Mouse (Mus musculus): ENCODE results near the gene Phospho1. TPM values are rescaled to one million over a fixed set of nuclear protein-coding genes. Genes with fewer than 3 reads are reported as not detected.
A peak's percentile ranks its signal among the peaks of the same experiment; 100 is the strongest.

Phospho1 gene
- polyA plus RNA-seq, 2 experiments, result 2.5 to 35.5 TPM

DNA sequence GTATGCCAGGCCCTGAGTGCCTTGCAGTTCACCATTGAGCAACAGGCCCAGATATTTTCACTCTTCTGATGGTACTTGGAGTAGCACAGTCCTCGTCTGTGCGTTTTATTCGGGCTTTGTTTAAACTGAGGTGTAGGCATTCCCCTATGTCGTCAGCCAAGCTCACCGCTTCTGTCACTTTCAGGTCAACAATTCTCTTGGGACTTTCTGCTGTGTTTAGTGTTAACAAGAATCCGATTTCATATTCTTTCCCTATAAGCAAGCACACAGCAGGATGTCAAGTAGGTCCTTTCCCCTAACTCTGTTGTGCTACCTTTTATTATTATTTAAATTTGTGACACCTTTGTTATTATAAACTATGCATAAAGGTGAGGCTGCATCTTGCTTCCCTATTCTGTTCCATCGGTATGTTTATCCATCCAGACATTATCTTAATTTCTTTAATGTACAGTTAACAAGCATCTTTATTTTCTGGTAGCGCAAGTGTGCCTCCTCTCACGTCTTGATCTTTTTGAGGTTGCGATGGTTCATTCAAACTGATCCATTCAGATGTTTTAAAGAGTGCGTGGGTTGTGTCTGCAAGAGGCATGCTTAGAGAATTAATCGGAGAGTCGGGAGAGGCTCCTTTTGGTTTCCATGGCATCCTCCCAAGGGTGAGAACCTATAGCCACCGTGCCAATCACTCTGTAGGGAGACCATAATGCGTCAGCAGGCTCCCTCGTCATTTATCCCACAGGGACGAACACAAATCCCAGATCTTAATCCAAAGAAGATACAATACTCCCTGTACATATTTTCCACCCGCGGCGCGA is 33.6 kb downstream of the Phospho1 start:
- Histone ChIP-seq H3K9ac (ENCODE audit: low read depth, low read length, severe bottlenecking) (peak overlapping the region; percentile 59), H3K27ac (replicated peaks; ENCODE audit: low read depth, low read length) (peak overlapping the region; percentile 71), H3K27me3 (ENCODE audit: control insufficient read depth, insufficient read depth, low read length) (no peaks in the 10 kb centered on the region), H3K36me3 (ENCODE audit: control insufficient read depth, insufficient read depth, low read length) (no peaks in the 10 kb centered on the region), H3K4me1 (ENCODE audit: control insufficient read depth, insufficient read depth, low read length) (peaks cover 6% of the 10 kb centered on the region; the same call in 1 of the 2 replicates), H3K9me3 (ENCODE audit: control insufficient read depth, low read length) (no peaks in the 10 kb centered on the region), H3K4me3 (replicated peaks; ENCODE audit: low read length) (peak overlapping the region; percentile 80), H3K4me2 (replicated peaks; ENCODE audit: low read depth, low read length, severe bottlenecking) (peak overlapping the region; percentile 56)
- DNase-seq (ENCODE audit: low spot score) (peak; percentile 40), ATAC-seq (ENCODE audit: low FRiP score, low read depth) (no peak)
- 17% methylated on average over 21 of the region's 21 CpGs for WGBS
- TF ChIP-seq POLR2A (IDR thresholded peaks at IDR 0.05; ENCODE audit: borderline replicate concordance, extremely low read depth, insufficient read depth, insufficient read length), result no peak

DNA sequence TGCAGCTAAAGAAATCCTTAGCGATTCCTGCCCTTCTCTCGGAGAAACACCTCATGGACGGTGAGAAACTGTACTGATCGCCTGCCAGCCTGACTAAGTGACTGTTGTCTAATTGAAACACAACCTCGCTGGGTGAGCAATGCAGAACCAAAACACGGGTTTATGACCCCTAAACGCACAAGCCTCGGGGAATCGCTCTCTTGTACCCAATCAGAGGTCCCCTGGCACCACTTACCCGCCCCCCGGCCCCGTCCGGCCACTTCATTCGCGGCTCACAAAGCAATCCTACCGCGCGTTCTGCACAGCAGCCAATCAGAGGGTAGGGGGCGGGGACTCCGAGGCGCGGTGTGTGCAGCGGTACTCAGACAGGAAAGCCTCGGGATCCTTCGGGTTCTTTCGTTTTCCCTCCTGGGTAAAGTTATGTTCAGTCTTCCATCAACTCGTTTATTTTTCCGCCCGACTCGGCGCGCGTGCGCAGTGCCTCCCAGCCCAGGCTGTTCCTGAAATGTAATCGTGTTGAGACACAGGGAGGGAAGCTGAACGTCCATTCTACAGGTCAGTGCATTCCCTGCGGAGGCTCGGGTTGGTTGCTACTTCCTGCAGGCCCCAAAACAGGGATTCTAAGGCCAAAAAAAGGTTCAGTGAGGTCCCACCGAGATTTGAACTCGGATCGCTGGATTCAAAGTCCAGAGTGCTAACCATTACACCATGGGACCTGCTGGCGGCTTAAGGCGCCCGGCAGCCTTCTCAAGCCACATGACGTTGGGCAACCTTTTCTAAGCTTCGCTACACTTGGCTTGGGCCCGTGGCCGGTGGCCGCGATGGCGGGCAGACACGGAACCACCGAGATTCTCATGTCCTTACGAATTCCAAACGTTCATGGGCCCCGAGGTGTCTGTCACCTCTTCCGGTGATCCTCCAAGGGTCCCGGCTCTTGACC is 34.5 kb downstream of the Phospho1 start:
- H3K9me3 ChIP-seq (ENCODE audit: control insufficient read depth, low read length), result no peaks in the 10 kb centered on the region
- H3K9ac ChIP-seq (ENCODE audit: low read depth, low read length, severe bottlenecking), result peak overlapping the region; percentile 64
- DNase-seq (ENCODE audit: low spot score), result peak; percentile 99
- H3K4me3 ChIP-seq (replicated peaks; ENCODE audit: low read length), result peak overlapping the region; percentile 80
- H3K27me3 ChIP-seq (ENCODE audit: control insufficient read depth, insufficient read depth, low read length), result no peaks in the 10 kb centered on the region
- ATAC-seq (ENCODE audit: low FRiP score, low read depth), result peak; percentile 98
- H3K4me2 ChIP-seq (replicated peaks; ENCODE audit: low read depth, low read length, severe bottlenecking), result peak overlapping the region; percentile 56
- peak overlapping the region; percentile 92 for H3K27ac ChIP-seq (replicated peaks; ENCODE audit: low read depth, low read length)
- under 1% methylated on average over 58 of the region's 58 CpGs for WGBS
- peak; percentile 43; the same call in 1 of the 2 replicates for TF ChIP-seq POLR2A (IDR thresholded peaks at IDR 0.05; ENCODE audit: borderline replicate concordance, extremely low read depth, insufficient read depth, insufficient read length)
- no peaks in the 10 kb centered on the region for H3K36me3 ChIP-seq (ENCODE audit: control insufficient read depth, insufficient read depth, low read length)
- peaks cover 6% of the 10 kb centered on the region; the same call in 1 of the 2 replicates for H3K4me1 ChIP-seq (ENCODE audit: control insufficient read depth, insufficient read depth, low read length)

DNA sequence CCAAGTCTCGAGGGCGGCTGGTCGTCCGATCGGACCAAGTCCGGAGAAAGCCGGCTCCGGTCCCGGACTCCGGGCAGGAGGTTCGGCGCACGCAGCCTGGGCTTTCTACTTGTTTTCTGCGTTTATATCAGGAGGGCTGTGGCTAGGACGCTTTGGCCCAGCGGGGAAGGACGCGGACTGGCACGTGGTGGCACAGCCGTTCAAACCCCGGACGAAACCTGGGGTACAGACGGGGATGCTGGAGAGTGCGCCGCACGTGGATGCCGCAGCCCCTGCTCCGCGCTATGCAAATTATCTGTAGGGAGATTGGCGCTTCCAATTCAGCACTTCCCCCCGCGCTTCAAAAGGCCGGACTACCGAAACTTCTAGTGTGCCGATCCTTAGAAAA is 35.2 kb downstream of the Phospho1 start:
- TF ChIP-seq POLR2A (IDR thresholded peaks at IDR 0.05; ENCODE audit: borderline replicate concordance, extremely low read depth, insufficient read depth, insufficient read length), result no peak
- Histone ChIP-seq H3K4me3 (replicated peaks; ENCODE audit: low read length) (peak overlapping the region; percentile 80), H3K27ac (replicated peaks; ENCODE audit: low read depth, low read length) (peak overlapping the region; percentile 92), H3K4me2 (replicated peaks; ENCODE audit: low read depth, low read length, severe bottlenecking) (peak overlapping the region; percentile 56), H3K4me1 (ENCODE audit: control insufficient read depth, insufficient read depth, low read length) (peaks cover 6% of the 10 kb centered on the region; the same call in 1 of the 2 replicates), H3K27me3 (ENCODE audit: control insufficient read depth, insufficient read depth, low read length) (no peaks in the 10 kb centered on the region), H3K36me3 (ENCODE audit: control insufficient read depth, insufficient read depth, low read length) (no peaks in the 10 kb centered on the region), H3K9me3 (ENCODE audit: control insufficient read depth, low read length) (no peaks in the 10 kb centered on the region), H3K9ac (ENCODE audit: low read depth, low read length, severe bottlenecking) (peak overlapping the region; percentile 64)
- ATAC-seq (ENCODE audit: low FRiP score, low read depth), result peak; percentile 38
- under 1% methylated on average over 35 of the region's 35 CpGs for WGBS
- peak; percentile 70 for DNase-seq (ENCODE audit: low spot score)

DNA sequence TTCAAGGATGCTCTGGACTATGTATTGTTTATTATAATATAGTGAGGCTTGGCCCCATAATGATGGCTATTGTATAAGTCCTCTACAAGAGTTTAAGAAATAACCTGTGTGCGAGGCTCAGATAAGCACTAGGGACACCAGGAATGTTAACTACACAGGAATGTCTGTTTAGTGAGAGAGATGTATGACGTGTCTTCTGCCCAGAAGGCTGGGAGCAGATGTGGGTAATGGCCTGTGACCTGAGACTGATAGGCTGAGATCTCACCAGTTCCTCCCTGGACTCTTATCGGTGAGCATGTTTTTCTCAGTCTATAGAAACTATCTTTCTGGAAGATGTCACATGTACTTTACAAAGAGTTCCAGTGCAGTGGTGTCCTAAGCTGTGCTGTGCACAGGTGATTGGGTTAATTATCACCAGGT is 35.8 kb downstream of the Phospho1 start:
- Histone ChIP-seq H3K27ac (replicated peaks; ENCODE audit: low read depth, low read length) (no peak overlapping the region), H3K4me3 (replicated peaks; ENCODE audit: low read length) (peak overlapping the region; percentile 80), H3K36me3 (ENCODE audit: control insufficient read depth, insufficient read depth, low read length) (no peaks in the 10 kb centered on the region), H3K9me3 (ENCODE audit: control insufficient read depth, low read length) (no peaks in the 10 kb centered on the region), H3K4me1 (ENCODE audit: control insufficient read depth, insufficient read depth, low read length) (peaks cover 6% of the 10 kb centered on the region; the same call in 1 of the 2 replicates), H3K27me3 (ENCODE audit: control insufficient read depth, insufficient read depth, low read length) (no peaks in the 10 kb centered on the region), H3K4me2 (replicated peaks; ENCODE audit: low read depth, low read length, severe bottlenecking) (peak overlapping the region; percentile 56), H3K9ac (ENCODE audit: low read depth, low read length, severe bottlenecking) (peak overlapping the region; percentile 64)
- 22% methylated on average over 3 of the region's 3 CpGs for WGBS
- ATAC-seq (ENCODE audit: low FRiP score, low read depth) (no peak), DNase-seq (ENCODE audit: low spot score) (no peak)
- TF ChIP-seq POLR2A (IDR thresholded peaks at IDR 0.05; ENCODE audit: borderline replicate concordance, extremely low read depth, insufficient read depth, insufficient read length), result no peak

GRCm38 (mm10) chr11:95861397-95861796 is 37.1 kb downstream of the Phospho1 start:
- Histone ChIP-seq H3K4me2 (replicated peaks; ENCODE audit: low read depth, low read length, severe bottlenecking) (no peak overlapping the region), H3K36me3 (ENCODE audit: control insufficient read depth, insufficient read depth, low read length) (no peaks in the 10 kb centered on the region), H3K9me3 (ENCODE audit: control insufficient read depth, low read length) (no peaks in the 10 kb centered on the region), H3K27ac (replicated peaks; ENCODE audit: low read depth, low read length) (no peak overlapping the region), H3K4me3 (replicated peaks; ENCODE audit: low read length) (no peak overlapping the region), H3K4me1 (ENCODE audit: control insufficient read depth, insufficient read depth, low read length) (peaks cover 6% of the 10 kb centered on the region; the same call in 1 of the 2 replicates), H3K27me3 (ENCODE audit: control insufficient read depth, insufficient read depth, low read length) (no peaks in the 10 kb centered on the region), H3K9ac (ENCODE audit: low read depth, low read length, severe bottlenecking) (no peak overlapping the region)
- ATAC-seq (ENCODE audit: low FRiP score, low read depth), result no peak
- no peak for DNase-seq (ENCODE audit: low spot score)
- WGBS, result 95% methylated on average over 8 of the region's 8 CpGs
- no peak for TF ChIP-seq POLR2A (IDR thresholded peaks at IDR 0.05; ENCODE audit: borderline replicate concordance, extremely low read depth, insufficient read depth, insufficient read length)
